Mouse (Mus musculus) thymus, adult 2 months (tissue): ENCODE measurements at regions not wholly inside any gene's neighbourhood (a gene's known extent, or its start where the extent isn't known, plus 50 kb on each side); places are given as distances from the start of the nearest gene placed in this dataset.

Experiments
- CTCF ChIP-seq: fragments of 200-500 bp; IDR thresholded peaks from 2 replicates; pipeline ENCODE4 v1.5.1; 2012; ENCODE audit warnings: mild to moderate bottlenecking, control low read depth, low read length, moderate library complexity, borderline replicate concordance; ENCODE audit not compliant: control insufficient read depth, poor library complexity, insufficient read depth; ENCODE audit errors: extremely low read depth
- POLR2A ChIP-seq: fragments of 200-500 bp; IDR thresholded peaks from 2 replicates; pipeline ENCODE4 v1.6.1; 2012; ENCODE audit warnings: mild to moderate bottlenecking, low read length, control low read depth, moderate library complexity; ENCODE audit not compliant: control insufficient read depth, poor library complexity, insufficient read depth; ENCODE audit errors: extremely low read depth

- TF ChIP-seq CTCF (no peak), POLR2A (no peak)
These were observed 84.5 kb upstream of the Grik1 start for GRCm38 (mm10) chr16:88374612-88375011.
